Mouse (Mus musculus): Measurements from ENCODE around the gene S1pr1.

DNA sequence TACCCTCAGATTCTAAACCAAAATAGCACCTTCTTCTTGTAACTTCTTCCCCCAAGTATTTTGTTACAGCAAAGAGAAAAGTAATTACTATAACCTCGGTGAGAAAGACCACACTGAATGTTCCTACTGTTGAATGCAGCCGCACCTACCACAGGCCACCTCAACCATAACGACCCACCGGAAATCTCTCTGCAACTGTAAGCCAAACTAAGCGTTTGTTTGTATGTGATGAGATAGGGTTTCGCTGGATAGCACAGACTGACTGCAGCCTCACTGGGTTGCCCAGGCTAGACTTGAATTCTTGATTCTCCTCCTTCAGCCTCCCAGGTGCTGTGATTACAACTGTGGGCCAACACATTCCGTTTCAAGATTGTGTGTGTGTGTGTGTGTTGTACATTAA is 15.5 kb upstream of the S1pr1 start:
- no peak for TF ChIP-seq CTCF (IDR thresholded peaks at IDR 0.05; ENCODE audit: low read depth)
- TF ChIP-seq EP300 (IDR thresholded peaks at IDR 0.05; ENCODE audit: low read depth), result no peak
